Mouse (Mus musculus) heart, embryonic 10.5 days (tissue): ENCODE measurements around the gene Mef2c. TPM values are rescaled to one million over a fixed set of nuclear protein-coding genes. Genes with fewer than 3 reads are reported as not detected.

Experiments used
- DNase-seq: peaks from one replicate; pipeline ENCODE4 v3.0.0-alpha.2; 2017; ENCODE audit warnings: low spot score
- H3K27ac ChIP-seq: fragments of 300-500 bp; sonication (generic); 2 replicates; pipeline ENCODE4 v1.5.1; 2016; ENCODE audit warnings: mild to moderate bottlenecking
- H3K27me3 ChIP-seq: fragments of 300-500 bp; sonication (generic); 2 replicates; pipeline ENCODE4 v1.6.1; 2016; ENCODE audit warnings: mild to moderate bottlenecking; ENCODE audit not compliant: poor library complexity, insufficient read depth, severe bottlenecking
- H3K36me3 ChIP-seq: fragments of 300-500 bp; sonication (generic); 2 replicates; pipeline ENCODE4 v1.6.1; 2016; ENCODE audit warnings: mild to moderate bottlenecking, moderate library complexity
- H3K4me1 ChIP-seq: fragments of 300-500 bp; sonication (generic); 2 replicates; pipeline ENCODE4 v1.6.1; 2016; ENCODE audit warnings: mild to moderate bottlenecking
- H3K4me3 ChIP-seq: fragments of 300-500 bp; sonication (generic); 2 replicates; pipeline ENCODE4 v1.5.1; 2016; ENCODE audit warnings: mild to moderate bottlenecking, moderate library complexity
- H3K9me3 ChIP-seq: fragments of 300-500 bp; sonication (generic); 2 replicates; pipeline ENCODE4 v1.6.1; 2016; ENCODE audit warnings: mild to moderate bottlenecking, moderate library complexity
- WGBS: fragments of 180-500 bp; shearing (Covaris S2); methylation state at CpG from one replicate; pipeline ENCODE4 v1.1.7; 2016; 5-methylcytosine and 5-hydroxymethylcytosine counted together
- polyA plus RNA-seq: library from polyadenylated mRNA; unstranded; fragments of >200 nt; fragmentation: Nextera tagmentation; extraction: Ambion mirVana; gene quantifications from 2 replicates; pipeline ENCODE4 v1.2.1, GENCODE M21; 2016

The Mef2c gene
- polyA plus RNA-seq, 1 experiment from 2014 or later = 100 TPM

DNA sequence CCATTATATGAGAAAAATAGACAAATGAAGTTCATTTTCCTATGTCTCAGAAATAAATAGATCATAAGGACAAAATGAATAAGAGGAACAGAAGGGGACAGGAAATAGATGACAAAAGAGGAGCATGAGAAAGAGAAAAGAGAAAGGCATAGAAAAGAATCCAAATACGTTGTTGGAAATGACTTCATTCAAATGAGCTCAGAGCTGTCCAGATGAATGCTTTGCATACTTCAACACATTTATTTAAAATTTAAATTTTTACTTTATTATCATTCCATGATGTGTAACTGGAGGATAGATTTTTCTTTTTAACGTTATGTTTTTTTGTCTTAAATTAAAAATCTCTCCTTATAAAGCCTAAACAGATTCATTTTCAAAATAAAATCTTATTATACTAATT lies 203.8 kb downstream of the Mef2c start:
- 63% methylated on average over 2 of the region's 2 CpGs for WGBS
- Histone ChIP-seq H3K4me1 (no peaks in the 10 kb centered on the region), H3K4me3 (no peak overlapping the region), H3K9me3 (no peaks in the 10 kb centered on the region), H3K27me3 (peaks cover 23% of the 10 kb centered on the region), H3K36me3 (no peaks in the 10 kb centered on the region), H3K27ac (no peak overlapping the region)
- DNase-seq = no peak

DNA sequence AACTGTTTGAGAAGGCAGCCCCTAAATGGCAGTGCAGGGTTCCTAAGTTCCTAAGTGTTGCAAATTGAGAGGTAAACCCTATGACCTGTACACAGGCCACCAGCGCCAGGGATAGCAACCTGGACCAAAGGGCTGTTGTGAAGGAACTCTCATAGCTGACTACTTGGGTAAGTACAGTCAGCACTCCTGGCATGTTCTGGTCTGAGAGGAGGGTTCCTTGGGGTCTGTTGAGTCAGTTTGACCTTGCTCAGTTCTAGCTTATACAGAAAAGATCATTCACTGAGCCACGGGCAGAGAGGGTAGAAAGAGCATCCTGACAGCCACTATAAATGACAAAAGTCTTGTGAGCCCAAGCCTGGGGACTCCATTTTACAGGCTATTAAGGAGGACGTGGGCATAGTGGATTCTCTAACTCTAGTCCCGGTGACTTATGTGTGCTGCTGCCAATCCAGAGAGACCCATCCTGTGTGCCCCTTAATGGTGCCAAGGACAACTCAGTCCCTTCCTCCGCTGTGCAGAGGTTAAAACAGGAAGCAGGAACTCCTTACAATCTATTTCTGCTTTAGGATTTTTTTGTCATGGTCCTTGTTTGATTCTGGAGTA lies 209.0 kb downstream of the Mef2c start:
- H3K4me1 ChIP-seq = peaks cover 4% of the 10 kb centered on the region; the same call in 1 of the 2 replicates
- peaks cover 74% of the 10 kb centered on the region for H3K27me3 ChIP-seq
- no peaks in the 10 kb centered on the region for H3K36me3 ChIP-seq
- DNase-seq = no peak
- 23% methylated on average over 5 of the region's 5 CpGs for WGBS
- H3K27ac ChIP-seq = no peak overlapping the region
- no peak overlapping the region for H3K4me3 ChIP-seq
- H3K9me3 ChIP-seq = no peaks in the 10 kb centered on the region

DNA sequence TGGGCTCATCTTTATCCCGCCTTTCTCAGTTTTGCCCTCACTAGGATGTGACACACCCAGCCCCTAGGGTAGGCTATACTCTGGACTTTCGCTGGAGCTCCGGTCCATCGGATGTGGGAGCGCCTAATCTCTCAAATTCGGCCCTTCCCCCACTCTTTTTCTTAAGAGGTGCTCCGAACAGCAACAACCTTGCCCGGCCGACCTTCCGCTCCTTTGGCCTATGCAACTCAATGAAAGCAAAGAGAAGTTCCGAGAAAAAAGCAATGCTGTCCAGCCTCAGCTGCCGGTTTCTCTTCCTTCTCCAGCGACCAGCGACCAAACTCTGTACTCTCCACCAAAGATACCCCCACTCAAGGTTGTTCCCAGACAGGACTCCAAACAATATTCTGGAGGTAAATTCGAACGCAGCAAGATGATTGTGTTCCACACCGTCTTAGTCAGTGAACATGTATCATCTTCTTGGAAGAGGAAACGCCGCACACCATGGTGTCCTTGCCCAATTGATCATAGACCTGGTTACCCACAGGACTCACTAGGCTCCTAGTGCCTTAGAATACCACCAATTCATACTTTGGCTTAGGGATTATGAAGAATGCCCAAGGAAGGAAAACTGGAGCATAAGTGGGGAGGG lies 209.9 kb downstream of the Mef2c start:
- peak overlapping the region; percentile 31 for H3K4me3 ChIP-seq
- peaks cover 4% of the 10 kb centered on the region; the same call in 1 of the 2 replicates for H3K4me1 ChIP-seq
- no peak overlapping the region for H3K27ac ChIP-seq
- DNase-seq = no peak
- 4% methylated on average over 19 of the region's 19 CpGs for WGBS
- H3K36me3 ChIP-seq = no peaks in the 10 kb centered on the region
- H3K9me3 ChIP-seq = no peaks in the 10 kb centered on the region
- H3K27me3 ChIP-seq = peaks cover 83% of the 10 kb centered on the region

DNA sequence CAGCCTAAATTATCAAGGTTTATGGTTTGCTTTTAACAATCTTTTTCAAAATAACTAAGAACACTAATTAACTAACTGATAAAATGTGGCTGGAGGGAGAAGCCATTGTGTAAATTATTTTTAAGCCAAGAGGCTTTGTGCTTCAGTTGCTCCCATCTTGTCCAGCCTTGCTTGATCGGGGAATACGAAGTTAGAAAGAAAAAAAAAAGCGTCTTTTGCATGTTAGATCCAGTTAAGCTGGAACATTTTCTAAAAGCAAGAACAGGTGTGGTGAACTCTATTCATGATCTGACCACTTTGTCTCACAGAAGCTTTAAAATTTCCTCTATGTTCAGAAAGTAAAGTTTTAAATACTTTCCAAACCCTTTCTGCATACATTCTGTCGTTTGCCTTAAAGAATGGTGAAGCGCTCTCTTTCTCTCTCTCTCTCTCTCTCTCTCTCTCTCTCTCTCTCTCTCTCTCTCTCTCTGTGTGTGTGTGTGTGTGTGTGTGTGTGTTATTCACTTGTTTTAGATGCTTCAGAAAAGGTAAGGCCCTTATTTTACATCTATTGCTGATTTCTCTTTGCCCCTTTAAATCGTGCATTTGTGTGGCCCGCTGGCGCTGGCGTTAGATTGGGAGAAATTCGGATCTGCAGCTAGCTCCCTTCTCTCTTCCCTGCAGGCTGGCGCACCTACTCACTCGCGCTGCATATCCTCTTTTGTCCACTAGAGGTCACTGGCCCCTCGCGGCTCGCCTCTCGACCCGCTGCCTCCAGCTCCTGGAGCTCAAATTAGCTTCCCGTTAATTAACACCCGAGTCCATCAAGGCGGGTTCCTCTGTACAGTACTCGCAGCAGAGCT lies 210.9 kb downstream of the Mef2c start:
- Histone ChIP-seq H3K9me3 (no peaks in the 10 kb centered on the region), H3K27ac (no peak overlapping the region), H3K4me1 (peaks cover 4% of the 10 kb centered on the region; the same call in 1 of the 2 replicates), H3K4me3 (peak overlapping the region; percentile 49), H3K27me3 (peaks cover 92% of the 10 kb centered on the region), H3K36me3 (no peaks in the 10 kb centered on the region)
- peak; percentile 89 for DNase-seq
- under 1% methylated on average over 22 of the region's 22 CpGs for WGBS

DNA sequence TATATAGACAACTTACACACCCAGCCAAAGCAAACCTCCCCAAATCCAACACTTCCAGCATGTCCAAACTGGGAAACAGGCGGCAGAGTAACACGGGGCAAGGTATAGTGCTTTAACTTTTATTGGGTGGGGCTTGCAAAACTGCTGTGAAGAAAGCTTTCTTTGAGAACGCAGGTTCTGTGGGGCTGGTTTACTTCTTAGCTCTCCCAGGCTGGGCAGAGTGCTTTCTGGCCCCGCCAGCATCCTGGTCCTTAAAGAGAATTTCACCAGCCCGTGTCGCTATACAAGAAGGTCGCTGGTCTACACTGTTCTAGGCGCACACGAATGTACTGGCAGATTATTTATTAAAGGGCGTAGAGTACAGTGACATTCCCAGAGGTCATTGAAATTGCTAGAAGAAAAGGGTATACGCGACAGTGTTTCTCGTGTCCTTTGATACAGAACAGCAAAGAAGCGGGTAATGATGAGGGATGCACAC lies 211.5 kb downstream of the Mef2c start:
- DNase-seq = no peak
- H3K4me3 ChIP-seq = peak overlapping the region; percentile 49
- no peaks in the 10 kb centered on the region for H3K36me3 ChIP-seq
- no peaks in the 10 kb centered on the region for H3K9me3 ChIP-seq
- peaks cover 97% of the 10 kb centered on the region for H3K27me3 ChIP-seq
- WGBS = 4% methylated on average over 14 of the region's 14 CpGs
- H3K4me1 ChIP-seq = peaks cover 4% of the 10 kb centered on the region; the same call in 1 of the 2 replicates
- H3K27ac ChIP-seq = no peak overlapping the region

DNA sequence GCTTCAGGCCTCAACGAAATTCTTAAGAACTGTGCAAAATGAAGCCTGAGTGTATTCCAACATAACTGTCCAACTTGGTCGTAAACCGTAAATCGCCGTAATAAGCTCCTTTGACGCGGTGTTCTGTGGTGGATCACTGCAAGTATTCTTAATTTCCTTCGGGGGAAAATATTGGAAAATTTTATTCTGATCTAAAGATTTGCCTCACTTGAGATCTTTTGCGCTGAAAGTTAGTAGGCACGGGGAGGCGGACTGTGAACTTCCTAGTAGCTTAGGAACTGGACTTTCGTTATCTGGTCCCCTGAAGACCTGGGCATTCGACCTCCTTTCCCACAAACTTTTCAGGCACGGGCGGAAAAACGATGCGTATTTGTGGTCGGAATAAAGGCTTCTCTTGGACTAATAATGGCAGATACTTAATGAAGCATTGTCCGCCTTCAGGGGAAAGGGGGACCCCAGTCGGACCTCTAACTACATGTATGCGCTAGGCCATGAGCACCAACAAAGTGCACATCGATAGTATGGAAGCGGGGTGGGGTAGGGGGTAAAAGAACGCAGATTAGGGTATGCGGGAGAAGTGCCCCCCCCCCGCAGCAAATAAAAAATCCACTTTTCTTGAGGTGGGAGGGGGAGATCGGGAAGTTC lies 212.3 kb downstream of the Mef2c start:
- Histone ChIP-seq H3K4me1 (peaks cover 8% of the 10 kb centered on the region), H3K4me3 (no peak overlapping the region), H3K9me3 (no peaks in the 10 kb centered on the region), H3K36me3 (no peaks in the 10 kb centered on the region), H3K27me3 (peaks cover 99% of the 10 kb centered on the region), H3K27ac (no peak overlapping the region)
- DNase-seq = no peak
- WGBS = 5% methylated on average over 27 of the region's 27 CpGs
